In genomic region chr3:21341916-21342315, GRCm38 (mm10) we compare ENCODE assay signal across 25 mouse cellular contexts.
"Had no signal": no experiment of that assay in that cellular context is flagged by ENCODE, and none has a peak within 500 bp of the region (broad histone marks: within the 10 kb centered on the region; RNA-seq: fewer than 3 reads in every experiment).

No protein-coding gene starts in this region.

- H3K27ac ChIP-seq: embryonic facial prominence, embryonic 10.5 days; embryonic facial prominence, embryonic 12.5 days; embryonic facial prominence, embryonic 13.5 days; embryonic facial prominence, embryonic 15.5 days; forebrain, embryonic 10.5 days; forebrain, embryonic 12.5 days; forebrain, embryonic 13.5 days; forebrain, embryonic 15.5 days; gastrocnemius, adult 2 months; heart, adult 2 months had no signal

- H3K9me3 ChIP-seq: embryonic facial prominence, embryonic 10.5 days; embryonic facial prominence, embryonic 12.5 days; embryonic facial prominence, embryonic 13.5 days; embryonic facial prominence, embryonic 15.5 days; forebrain, embryonic 10.5 days; forebrain, embryonic 12.5 days; forebrain, embryonic 13.5 days; forebrain, embryonic 15.5 days had no signal

- H3K4me1 ChIP-seq: embryonic facial prominence, embryonic 10.5 days; embryonic facial prominence, embryonic 12.5 days; embryonic facial prominence, embryonic 13.5 days; embryonic facial prominence, embryonic 15.5 days; forebrain, embryonic 10.5 days; forebrain, embryonic 12.5 days; forebrain, embryonic 13.5 days; forebrain, embryonic 15.5 days had no signal

- H3K4me3 ChIP-seq: embryonic facial prominence, embryonic 10.5 days; embryonic facial prominence, embryonic 12.5 days; embryonic facial prominence, embryonic 13.5 days; embryonic facial prominence, embryonic 15.5 days; erythroblast, embryonic 14.5 days; forebrain, embryonic 10.5 days; forebrain, embryonic 12.5 days; forebrain, embryonic 13.5 days; forebrain, embryonic 15.5 days; gastrocnemius, adult 2 months; heart, adult 2 months had no signal

- DNase-seq: cerebellum, adult 9-10 months; cerebellum, adult 9-11 months; cerebellum, postnatal 10 days; cerebellum, postnatal 14 days; cerebellum, postnatal 25 days; cerebellum, postnatal 36 days; embryo, embryonic 11 days; forebrain, postnatal 0 days; gastrocnemius, adult 2 months; gastrocnemius, postnatal 10 days; gastrocnemius, postnatal 14 days; gastrocnemius, postnatal 25 days; gastrocnemius, postnatal 36 days; heart, adult 11 months; heart, adult 18-20 months; heart, adult 2 months had no signal

- H3K27me3 ChIP-seq: embryonic facial prominence, embryonic 12.5 days; embryonic facial prominence, embryonic 13.5 days; embryonic facial prominence, embryonic 15.5 days; forebrain, embryonic 12.5 days; forebrain, embryonic 13.5 days; forebrain, embryonic 15.5 days had no signal

- H3K9ac ChIP-seq: embryonic facial prominence, embryonic 12.5 days; embryonic facial prominence, embryonic 13.5 days; embryonic facial prominence, embryonic 15.5 days; forebrain, embryonic 12.5 days; forebrain, embryonic 13.5 days; forebrain, embryonic 15.5 days; forebrain, postnatal 0 days had no signal

- H3K36me3 ChIP-seq: embryonic facial prominence, embryonic 10.5 days; embryonic facial prominence, embryonic 12.5 days; embryonic facial prominence, embryonic 13.5 days; embryonic facial prominence, embryonic 15.5 days; forebrain, embryonic 10.5 days; forebrain, embryonic 12.5 days; forebrain, embryonic 15.5 days had no signal
